Mouse (Mus musculus): ENCODE measurements around the gene Gnaq. TPM values are rescaled to one million over a fixed set of nuclear protein-coding genes. Genes with fewer than 3 reads are reported as not detected.

The Gnaq gene
- polyA plus RNA-seq, 1 experiment from 2014 or later, result 76.6 TPM

- TF ChIP-seq CTCF (IDR thresholded peaks at IDR 0.05), result no peak
- no peaks in the 10 kb centered on the region for H3K27me3 ChIP-seq
- in situ Hi-C loops (cut with MboI; ENCODE audit: low pct_unique_long_range_greater_than_20kb), result no loop called here
- ChIA-PET POLR2A (no interaction called here), CTCF (interaction anchor here (0.8 to 1.9 kb wide), 4 partner anchors 9 to 31 kb away, joined by 3 to 14 read pairs (median 4); no protein-coding TSS in a partner anchor)
- ATAC-seq, result no peak
- no peak for DNase-seq (ENCODE audit: low read depth, low spot score)
Observed at GRCm38 (mm10) chr19:16121301-16121700, 11.3 kb upstream of the Gnaq start.

DNA sequence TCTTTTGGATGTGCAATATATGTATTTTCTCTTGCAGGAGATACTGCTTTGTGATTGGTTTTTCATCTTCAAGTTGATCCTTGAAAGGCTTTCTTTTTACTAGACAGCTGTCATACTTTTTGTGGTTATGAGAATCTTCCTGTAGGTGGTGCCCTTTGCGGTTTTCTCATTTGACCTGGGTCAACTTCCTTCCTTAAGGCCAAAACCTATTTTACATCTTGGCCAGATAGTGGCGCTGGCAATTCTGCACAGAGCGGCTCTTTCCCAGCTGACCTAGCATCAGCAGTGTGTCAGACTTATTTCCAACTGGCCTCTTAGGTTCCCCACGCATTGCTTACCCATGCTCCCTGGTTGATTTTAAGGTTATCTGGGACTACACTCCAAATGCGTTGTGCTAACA, 3.9 kb upstream of the Gnaq start:
- POLR2A ChIA-PET, result no interaction called here
- TF ChIP-seq CTCF (IDR thresholded peaks at IDR 0.05), result no peak
- DNase-seq (ENCODE audit: low read depth, low spot score), result no peak
- no peak for ATAC-seq
- in situ Hi-C loops (cut with MboI; ENCODE audit: low pct_unique_long_range_greater_than_20kb), result no loop called here
- CTCF ChIA-PET, result no interaction called here
- no peaks in the 10 kb centered on the region for H3K27me3 ChIP-seq

DNA sequence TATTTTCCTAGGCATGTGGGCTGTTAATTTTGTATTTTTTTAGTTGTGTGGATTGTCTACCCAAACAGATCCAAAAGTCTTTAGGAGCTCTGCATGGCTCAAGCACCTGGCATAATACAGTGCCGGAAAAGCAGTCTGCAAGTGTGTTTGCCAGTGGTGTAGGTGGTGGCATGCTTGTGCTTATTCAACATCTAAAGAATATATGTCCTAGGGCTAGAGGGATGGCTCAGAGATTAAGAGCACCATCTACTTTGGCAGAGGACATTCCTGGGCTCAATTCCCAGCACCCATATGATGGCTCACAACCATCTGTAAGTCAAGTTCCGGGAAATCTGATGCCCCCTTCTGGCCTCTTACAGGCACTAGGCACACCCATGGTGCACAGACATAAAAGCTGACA, 3.5 kb upstream of the Gnaq start:
- peak; percentile 22 for TF ChIP-seq CTCF (IDR thresholded peaks at IDR 0.05)
- POLR2A ChIA-PET, result no interaction called here
- CTCF ChIA-PET, result no interaction called here
- no peak for ATAC-seq
- DNase-seq (ENCODE audit: low read depth, low spot score), result no peak
- in situ Hi-C loops (cut with MboI; ENCODE audit: low pct_unique_long_range_greater_than_20kb), result no loop called here
- no peaks in the 10 kb centered on the region for H3K27me3 ChIP-seq

DNA sequence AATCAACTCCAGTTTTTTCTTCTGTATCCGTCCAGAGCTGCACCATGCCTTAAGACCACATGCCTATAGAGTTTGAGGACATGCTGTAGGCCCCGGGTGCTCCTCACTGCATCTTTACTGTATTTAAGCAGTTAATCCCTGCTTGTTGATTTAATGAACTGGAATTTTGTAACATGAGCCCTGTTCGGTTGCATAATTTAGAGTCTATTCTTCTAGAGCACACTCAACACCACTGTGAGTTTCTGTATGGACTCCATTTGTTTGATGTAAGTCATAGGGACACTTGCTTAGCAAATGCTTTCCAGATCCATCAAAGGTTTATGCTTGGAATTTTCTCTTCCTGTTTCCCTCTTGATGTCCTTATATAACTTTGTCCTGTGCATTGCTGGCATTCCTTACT, 2.2 kb upstream of the Gnaq start:
- DNase-seq (ENCODE audit: low read depth, low spot score) (no peak), ATAC-seq (no peak)
- no peak for TF ChIP-seq CTCF (IDR thresholded peaks at IDR 0.05)
- ChIA-PET CTCF (interaction anchor here (0.8 kb wide), 1 partner anchor 9 kb away, joined by 3 read pairs; no protein-coding TSS in a partner anchor), POLR2A (interaction anchor here (0.5 to 0.8 kb wide), 2 partner anchors 113 to 164 kb away, joined by 3 to 6 read pairs; no protein-coding TSS in a partner anchor)
- in situ Hi-C loops (cut with MboI; ENCODE audit: low pct_unique_long_range_greater_than_20kb), result no loop called here
- no peaks in the 10 kb centered on the region for H3K27me3 ChIP-seq

- ATAC-seq (no peak), DNase-seq (ENCODE audit: low read depth, low spot score) (no peak)
- H3K27me3 ChIP-seq, result no peaks in the 10 kb centered on the region
- POLR2A ChIA-PET, result interaction anchor here (0.9 kb wide), 1 partner anchor 65 kb away, joined by 3 read pairs; no protein-coding TSS in a partner anchor
- in situ Hi-C loops (cut with MboI; ENCODE audit: low pct_unique_long_range_greater_than_20kb), result no loop called here
- TF ChIP-seq CTCF (IDR thresholded peaks at IDR 0.05), result no peak
- CTCF ChIA-PET, result no interaction called here
Observed at GRCm38 (mm10) chr19:16131831-16132230, 800 bp upstream of the Gnaq start.

- peak; percentile 95 for ATAC-seq
- DNase-seq (ENCODE audit: low read depth, low spot score), result peak; percentile 33
- CTCF ChIA-PET, result no interaction called here
- POLR2A ChIA-PET, result interaction anchor here (0.9 to 1.4 kb wide), 2 partner anchors 62 to 66 kb away, joined by 3 read pairs; no protein-coding TSS in a partner anchor
- TF ChIP-seq CTCF (IDR thresholded peaks at IDR 0.05), result no peak
- in situ Hi-C loops (cut with MboI; ENCODE audit: low pct_unique_long_range_greater_than_20kb), result no loop called here
- no peaks in the 10 kb centered on the region for H3K27me3 ChIP-seq
Observed at GRCm38 (mm10) chr19:16132340-16132790, 266 bp upstream of the Gnaq start.

DNA sequence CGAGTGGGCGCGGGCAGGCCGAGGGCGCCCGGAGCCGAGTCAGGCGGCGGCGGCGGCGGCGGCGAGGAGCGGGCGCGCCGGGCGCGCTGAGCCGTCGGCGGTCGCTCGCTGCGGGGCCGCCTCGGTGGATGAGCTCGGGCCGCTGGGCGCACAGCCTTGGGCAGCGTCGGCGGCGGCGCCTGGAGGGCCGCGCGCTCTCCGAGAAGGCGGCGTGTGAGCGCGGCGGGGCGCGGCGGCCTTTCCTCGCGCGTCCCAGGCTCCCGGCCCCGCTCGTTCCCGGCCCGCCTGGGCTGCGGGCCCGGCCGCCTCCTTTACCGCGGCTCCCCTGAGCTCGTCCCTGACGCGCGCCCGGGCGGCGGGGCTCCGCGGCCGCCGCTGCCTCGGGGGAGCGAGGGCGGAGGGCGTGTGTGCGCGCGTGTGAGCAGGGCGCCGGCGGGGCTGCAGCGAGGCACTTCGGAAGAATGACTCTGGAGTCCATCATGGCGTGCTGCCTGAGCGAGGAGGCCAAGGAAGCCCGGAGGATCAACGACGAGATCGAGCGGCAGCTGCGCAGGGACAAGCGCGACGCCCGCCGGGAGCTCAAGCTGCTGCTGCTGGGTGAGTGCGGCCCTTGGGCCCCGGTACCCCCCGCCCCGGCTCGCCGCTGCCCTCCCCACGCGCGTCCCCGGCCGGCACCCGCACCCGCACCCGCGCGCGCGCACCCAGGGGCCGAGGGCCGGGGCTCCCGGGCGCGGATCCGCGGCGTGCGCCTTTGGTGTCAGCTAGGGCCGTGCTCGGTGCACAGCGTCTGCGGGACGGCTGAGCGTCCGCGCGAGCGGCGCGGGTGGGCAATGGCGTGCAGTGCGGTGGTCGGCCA, 462 bp downstream of the Gnaq start:
- POLR2A ChIA-PET, result interaction anchor here (1.4 kb wide), 1 partner anchor 62 kb away, joined by 3 read pairs; no protein-coding TSS in a partner anchor
- CTCF ChIA-PET, result interaction anchor here (1.3 kb wide), 1 partner anchor 140 kb away, joined by 3 read pairs; no protein-coding TSS in a partner anchor
- no peak for TF ChIP-seq CTCF (IDR thresholded peaks at IDR 0.05)
- ATAC-seq, result peak; percentile 37
- H3K27me3 ChIP-seq, result no peaks in the 10 kb centered on the region
- DNase-seq (ENCODE audit: low read depth, low spot score), result no peak
- in situ Hi-C loops (cut with MboI; ENCODE audit: low pct_unique_long_range_greater_than_20kb), result no loop called here

DNA sequence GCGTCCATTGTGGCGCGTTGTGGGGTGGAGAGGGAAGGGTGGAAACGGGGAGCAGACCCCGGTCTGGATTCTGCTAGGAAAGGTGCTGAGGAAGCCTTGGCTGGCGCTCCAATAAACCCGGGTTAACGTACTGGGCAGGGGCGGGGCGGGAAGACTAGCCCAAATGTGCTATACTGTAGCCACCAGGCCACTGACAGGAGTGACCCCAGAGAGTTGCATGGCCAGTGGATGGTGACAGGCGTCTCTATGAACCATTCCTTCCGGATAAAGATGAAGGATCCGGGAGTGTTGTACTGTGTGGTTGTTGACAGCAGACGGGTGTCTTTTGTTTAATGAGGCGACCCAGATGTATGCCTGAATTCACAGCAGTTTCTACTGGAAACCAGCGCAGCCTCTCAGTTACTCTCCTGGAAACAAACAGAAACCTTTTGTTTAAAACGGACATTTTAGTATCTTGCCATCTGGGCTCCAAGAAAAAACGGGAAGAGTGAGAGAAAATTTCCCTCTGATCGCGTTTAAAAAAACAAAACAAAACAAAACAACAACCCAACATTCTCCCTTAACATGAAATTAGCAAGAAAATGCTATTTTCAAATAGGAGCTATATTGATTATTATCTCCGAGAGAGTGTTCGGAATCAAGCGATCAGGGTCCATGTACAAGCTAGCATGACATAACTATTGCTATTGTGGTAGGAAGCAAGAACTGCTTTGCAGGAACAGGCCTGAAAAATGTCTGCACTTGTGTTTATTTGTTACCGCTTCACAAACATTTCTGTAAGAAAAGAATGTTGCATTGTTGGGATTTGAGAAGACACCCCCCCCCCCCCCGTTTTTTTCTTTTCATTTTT, 1.3 kb downstream of the Gnaq start:
- no peak for TF ChIP-seq CTCF (IDR thresholded peaks at IDR 0.05)
- H3K27me3 ChIP-seq, result no peaks in the 10 kb centered on the region
- ATAC-seq (peak; percentile 10), DNase-seq (ENCODE audit: low read depth, low spot score) (no peak)
- ChIA-PET POLR2A (interaction anchor here (0.7 to 1.4 kb wide), 2 partner anchors 61 to 109 kb away, joined by 3 to 6 read pairs; no protein-coding TSS in a partner anchor), CTCF (interaction anchor here (1.0 to 1.5 kb wide), 3 partner anchors 12 to 139 kb away, joined by 3 read pairs; no protein-coding TSS in a partner anchor)
- in situ Hi-C loops (cut with MboI; ENCODE audit: low pct_unique_long_range_greater_than_20kb), result no loop called here

GRCm38 (mm10) chr19:16138064-16138580, 5.5 kb downstream of the Gnaq start:
- ChIA-PET CTCF (interaction anchor here (1.0 to 1.5 kb wide), 7 partner anchors 14 to 462 kb away, joined by 3 to 4 read pairs (median 3); no protein-coding TSS in a partner anchor), POLR2A (no interaction called here)
- in situ Hi-C loops (cut with MboI; ENCODE audit: low pct_unique_long_range_greater_than_20kb), result loop anchor here (5.0 kb wide), 1 partner anchor 184 kb away; no protein-coding TSS in a partner anchor
- DNase-seq (ENCODE audit: low read depth, low spot score) (no peak), ATAC-seq (no peak)
- H3K27me3 ChIP-seq, result no peaks in the 10 kb centered on the region
- no peak for TF ChIP-seq CTCF (IDR thresholded peaks at IDR 0.05)

DNA sequence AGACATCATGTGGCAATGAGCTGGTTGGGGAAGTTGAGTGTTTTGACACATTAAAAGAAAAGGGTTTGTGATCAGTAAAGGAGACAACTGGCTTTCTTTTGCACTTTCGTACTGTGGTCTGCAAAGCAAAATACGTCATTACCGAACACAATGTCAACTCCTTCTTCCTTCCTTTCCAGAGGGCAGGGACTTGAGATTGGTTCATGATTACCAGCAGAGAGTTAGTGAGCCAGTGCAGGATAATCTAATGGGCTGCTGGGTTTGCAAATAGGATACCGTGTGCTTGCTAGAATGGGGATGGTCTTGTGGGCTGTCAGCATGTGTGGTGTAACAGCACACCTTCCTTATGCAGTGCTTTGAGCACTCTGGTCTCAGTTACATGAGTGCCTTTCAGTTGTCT, 8.1 kb downstream of the Gnaq start:
- in situ Hi-C loops (cut with MboI; ENCODE audit: low pct_unique_long_range_greater_than_20kb), result no loop called here
- POLR2A ChIA-PET, result no interaction called here
- no peak for TF ChIP-seq CTCF (IDR thresholded peaks at IDR 0.05)
- DNase-seq (ENCODE audit: low read depth, low spot score), result no peak
- ATAC-seq, result no peak
- no peaks in the 10 kb centered on the region for H3K27me3 ChIP-seq
- CTCF ChIA-PET, result no interaction called here
